Mouse (Mus musculus) brain, embryonic 14.5 days (tissue): Measurements from ENCODE around the gene Dapk1.

ENCODE experiments used
- CTCF ChIP-seq: fragments of 200-500 bp; IDR thresholded peaks from 2 replicates; pipeline ENCODE4 v1.5.1; 2012; ENCODE audit warnings: inconsistent platforms, mild to moderate bottlenecking, moderate library complexity, borderline replicate concordance; ENCODE audit not compliant: insufficient read depth, insufficient read length; ENCODE audit errors: extremely low read depth
- POLR2A ChIP-seq: fragments of 200-500 bp; IDR thresholded peaks from 2 replicates; pipeline ENCODE4 v1.6.1; 2012; ENCODE audit warnings: mild to moderate bottlenecking, inconsistent platforms, borderline replicate concordance; ENCODE audit not compliant: poor library complexity, insufficient read depth, insufficient read length, severe bottlenecking; ENCODE audit errors: extremely low read depth

DNA sequence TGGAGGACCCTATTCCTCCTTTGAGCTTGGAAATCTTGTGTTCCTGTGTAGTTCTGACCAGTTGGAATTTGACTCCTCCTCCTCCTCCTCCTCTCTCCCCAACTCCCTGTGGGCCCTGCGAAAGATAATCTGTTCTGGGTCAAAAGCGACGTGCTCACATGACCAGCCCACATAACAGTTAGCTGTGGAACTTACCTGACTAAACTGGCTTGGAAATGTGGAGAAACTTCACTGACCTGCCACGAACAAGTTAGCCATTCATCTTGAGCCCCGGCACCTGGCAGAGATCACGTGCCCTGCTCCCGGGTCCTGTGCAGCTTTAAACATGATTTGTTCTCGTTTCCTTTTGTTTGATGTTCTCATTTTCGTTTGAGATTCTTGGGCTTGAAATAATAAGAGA is 73.2 kb downstream of the Dapk1 start:
- TF ChIP-seq CTCF = no peak
- no peak for TF ChIP-seq POLR2A
